Mouse (Mus musculus) ovary, adult 2 months (tissue): ENCODE results near the gene Fam214b. TPM values are rescaled to one million over a fixed set of nuclear protein-coding genes. Genes with fewer than 3 reads are reported as not detected.

Source experiments
- polyA plus RNA-seq: library from polyadenylated mRNA; depleted of rRNA; stranded (reverse); fragments of >200 nt; gene quantifications from 2 replicates; pipeline ENCODE4 v1.2.3, GENCODE M21; 2012; rRNA removed

Gene Fam214b
- 17.5 and 17.7 TPM in 2 replicates for polyA plus RNA-seq

DNA sequence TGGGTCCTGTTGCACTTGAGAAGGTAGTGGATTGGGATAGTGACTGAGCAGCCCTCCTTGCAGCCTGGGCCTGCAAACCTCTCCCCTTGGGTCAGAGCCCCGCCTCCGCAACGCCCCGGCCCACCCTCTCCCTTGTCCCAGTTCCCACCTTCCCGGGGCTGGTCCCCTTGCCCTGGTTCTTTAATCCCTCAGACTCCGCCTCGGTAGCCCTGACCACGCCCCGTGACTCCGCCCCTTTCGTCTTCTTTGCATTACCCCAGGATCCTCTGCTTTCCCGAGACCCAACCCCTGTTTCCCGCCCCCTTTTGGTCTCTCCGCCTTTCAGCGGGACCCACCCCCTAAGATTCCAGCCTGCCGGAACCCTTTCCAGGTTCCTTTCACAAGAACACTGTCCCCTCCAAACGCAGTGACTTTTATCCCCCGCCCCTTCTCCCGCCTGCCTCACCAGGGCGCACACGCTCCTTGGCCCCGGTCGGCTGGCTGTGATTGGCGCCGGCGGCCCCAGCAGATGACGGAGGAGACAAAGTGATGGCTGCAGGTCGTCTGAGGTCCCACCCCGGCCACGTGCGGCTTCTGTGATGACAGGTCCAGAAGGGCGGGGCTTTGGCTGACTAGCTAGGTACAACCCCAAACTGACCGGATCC lies at the start of gene Fam214b:
Gene Fam214b, minus strand, starts transcription at position 562 of the 644 bp plus-strand sequence.

DNA sequence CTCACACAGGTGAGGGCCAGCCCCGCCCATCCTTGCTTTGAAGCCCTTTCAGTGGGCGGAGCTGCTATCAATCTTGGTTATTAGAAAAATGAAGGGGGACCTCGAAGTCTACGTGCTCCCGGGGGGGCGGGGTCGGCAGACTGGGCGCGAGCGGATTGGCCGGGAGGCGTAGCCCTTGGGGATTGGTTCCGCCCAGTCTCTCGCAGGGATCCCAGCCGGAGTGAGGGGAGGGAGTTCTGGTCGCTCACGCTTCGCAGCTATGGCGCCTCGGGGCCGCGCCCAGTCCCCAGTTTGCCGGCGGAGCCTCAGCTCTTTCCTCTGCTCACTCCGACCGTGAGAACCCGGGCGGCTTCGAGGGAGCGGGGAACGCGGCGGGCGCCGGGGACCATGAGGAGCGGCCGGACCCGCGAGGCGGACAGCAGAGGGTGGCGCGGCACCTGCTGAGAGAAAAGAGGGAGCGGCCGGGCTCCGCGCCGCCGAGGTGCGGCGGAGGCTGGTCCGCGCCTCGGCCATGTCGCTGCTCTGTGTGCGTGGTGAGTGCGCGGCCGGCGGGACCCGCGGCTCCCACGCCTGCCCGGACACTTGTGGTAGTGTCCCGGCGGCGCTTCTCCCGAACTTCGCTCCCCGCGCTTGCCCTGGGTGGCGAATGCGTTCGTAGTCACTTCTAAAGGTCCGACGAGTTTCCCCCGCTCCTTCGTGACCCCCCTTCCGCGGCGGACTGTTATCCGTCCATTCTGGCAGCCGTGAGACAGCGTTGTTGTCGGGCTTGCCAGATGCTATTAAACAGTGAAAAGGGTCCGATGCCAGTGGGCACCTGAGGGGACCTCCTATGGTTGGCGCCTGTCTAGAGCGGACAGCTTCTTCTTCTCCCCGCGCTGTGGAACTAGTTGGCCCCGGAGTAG lies 13.0 kb upstream of the Fam214b start, which contains the start of gene Unc13b:
Gene Unc13b, plus strand, starts transcription at position 201 of the 902 bp plus-strand sequence.

DNA sequence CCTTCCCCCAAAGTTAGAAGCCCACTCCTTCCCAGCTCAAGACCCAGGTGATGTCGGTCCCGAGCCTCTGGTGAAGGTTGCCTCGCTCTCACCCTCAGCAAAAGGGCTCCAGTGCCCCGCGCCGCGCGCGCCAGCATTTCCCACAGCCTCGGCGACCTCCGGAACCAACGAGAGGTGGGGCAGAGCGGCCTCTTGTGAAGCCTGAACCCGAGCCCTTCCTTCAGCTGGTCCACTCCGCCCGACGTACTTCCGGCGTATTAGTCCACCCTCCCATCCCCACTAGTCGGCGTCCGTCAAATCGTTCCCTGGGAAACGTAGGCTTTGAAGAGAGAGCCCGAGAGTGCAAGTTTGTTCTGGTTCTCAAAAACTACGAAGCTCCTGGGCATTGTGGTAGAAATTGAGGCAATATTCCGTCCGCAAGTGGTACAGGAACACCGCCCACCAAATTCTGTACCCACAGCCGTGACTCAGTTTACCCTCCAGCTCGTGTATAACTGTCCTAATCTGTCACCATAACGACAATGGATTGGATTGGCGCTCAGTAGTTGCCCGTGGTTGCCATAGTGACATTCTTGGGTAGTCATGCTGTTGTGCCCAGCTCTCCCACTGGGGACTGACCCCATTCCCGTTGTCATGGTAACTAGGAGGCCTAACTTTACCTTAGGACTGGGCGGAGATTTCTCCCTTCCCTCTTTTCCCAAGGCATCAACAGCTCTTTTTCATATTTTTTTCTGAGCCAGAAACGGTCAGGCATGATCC lies 14.6 kb downstream of the Fam214b start, which contains the start of gene Stoml2:
Gene Stoml2, minus strand, starts transcription at position 474 of the 759 bp plus-strand sequence.

DNA sequence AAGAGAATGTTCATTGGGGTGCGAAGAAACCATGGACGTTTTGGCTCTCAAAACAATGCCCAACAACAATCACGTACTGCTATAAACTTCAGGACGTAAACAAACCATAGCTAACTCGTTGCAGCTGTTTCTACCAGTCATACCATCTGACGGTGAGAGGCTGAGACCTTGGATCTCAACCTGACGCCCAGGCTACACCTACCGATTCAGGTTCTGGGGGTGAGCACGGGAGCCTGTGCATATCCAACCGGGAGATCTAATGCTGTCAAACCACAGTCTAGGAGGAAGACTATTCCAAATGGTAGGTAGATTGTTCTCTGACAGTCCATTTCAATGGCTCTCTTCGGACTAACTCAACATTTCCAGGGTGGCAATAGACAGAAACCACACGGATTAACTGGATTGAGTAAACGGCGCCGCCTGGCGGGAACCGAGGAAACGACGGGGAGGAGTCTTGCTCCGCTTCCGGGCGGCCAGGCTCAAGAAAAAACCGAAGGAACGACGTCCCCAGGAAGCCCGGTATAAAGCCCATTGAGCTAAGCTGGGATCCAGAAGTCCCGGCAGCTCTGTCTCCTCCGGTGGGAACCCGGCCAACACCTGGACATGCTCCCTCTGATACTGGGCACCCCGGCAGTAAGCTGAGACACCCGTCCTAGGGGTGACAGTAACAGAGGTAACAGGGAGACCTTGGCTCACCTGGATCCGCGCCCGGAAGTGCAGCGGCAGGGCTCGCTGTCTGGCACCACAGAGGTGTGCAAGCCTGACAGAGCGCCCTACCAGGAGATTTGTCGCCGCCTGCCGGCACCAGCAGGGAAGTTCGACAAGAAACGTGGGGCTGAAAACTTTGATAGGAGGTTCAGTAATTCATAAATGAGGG lies 20.7 kb downstream of the Fam214b start, which contains the start of gene Pigo:
Gene Pigo, minus strand, starts transcription at position 736 of the 877 bp plus-strand sequence.

DNA sequence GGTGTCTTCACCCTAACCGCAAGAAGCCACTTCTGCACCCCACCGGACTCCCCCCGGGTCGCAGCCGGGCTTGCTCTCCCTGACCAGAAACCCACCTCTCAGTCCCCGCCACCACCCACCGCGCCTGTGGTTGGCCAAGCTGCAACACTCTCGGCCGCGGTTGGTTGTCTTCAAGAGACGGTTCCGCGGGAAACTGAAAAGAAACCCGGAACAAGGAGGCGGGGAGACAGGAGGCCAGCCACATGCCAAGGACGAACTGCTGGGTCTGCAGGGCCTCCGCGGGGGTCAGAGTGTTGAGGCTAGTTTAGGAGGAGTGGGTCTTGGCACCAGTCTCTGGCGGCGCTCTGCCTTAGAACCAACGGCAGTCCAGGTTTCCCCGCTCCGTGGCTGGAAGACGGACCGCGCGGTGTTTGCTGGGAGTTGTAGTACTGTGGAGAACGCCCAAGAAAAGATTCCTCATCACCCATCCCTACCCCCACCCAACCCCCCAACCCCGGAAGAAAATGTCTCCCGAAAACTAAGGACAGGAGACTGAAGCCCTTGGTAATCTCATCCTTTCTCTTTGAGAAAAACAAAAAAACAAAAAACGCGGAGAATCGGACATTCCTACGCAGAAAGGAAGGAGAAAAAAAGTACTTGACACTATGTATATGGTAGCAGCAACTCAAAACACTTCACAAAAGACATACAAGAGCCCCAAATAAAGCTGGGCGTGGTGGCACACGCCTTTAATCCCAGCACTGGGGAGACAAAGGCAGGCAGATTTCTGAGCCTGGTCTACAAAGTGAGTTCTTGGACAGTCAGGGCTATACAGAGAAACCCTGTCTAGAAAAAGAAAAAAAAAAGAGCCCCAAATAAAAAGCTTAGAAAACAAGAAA lies 35.6 kb downstream of the Fam214b start, which contains the start of gene Fancg:
Gene Fancg, minus strand, starts transcription at position 346 of the 878 bp plus-strand sequence.

DNA sequence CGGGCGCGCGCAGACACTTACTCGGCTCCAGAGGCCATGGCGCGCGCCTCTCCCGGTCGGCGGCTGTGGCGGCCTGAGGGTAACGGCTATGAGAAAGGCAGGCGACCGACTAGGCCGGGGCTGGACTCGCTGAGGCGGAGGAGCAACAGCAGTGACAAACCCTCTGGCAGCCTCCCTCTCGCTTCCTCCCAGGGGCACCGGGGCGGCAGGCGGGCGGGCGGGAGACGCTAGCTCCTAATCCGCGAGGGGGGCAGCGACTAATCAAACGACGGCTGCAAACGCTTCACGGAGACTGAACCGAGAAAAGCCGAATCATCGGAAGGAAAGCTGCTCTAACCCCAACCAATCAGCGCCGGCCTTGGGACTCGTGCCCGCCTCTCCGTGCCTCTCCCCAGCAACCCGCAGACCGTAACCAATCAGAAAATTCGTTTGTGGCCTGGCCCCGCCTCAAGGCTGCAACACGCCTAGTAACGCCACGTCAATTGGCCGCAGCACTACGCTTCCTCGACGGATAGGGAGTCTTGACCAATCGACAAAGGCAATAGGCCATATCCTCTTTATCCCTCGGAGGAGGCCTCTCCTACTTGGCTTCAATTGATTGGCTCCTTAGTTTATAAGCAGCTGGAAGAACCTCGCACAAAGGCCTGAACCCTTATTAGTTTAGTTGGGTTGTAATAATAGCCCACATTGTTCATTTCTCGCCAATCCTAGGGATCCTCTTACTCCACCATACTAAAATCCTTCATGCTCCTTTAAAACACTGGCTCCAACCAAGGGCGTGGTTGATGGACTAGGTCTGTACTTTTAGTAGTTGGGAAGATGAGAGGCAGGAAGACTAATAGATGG lies 45.7 kb downstream of the Fam214b start, which contains the start of gene Vcp:
Gene Vcp, minus strand, starts transcription at position 367 of the 846 bp plus-strand sequence.

Other genes starting within 250 kb of the Fam214b start
- not detected in 2 replicates for gene Fam205a1, start 192.3 kb downstream of the Fam214b start, polyA plus RNA-seq
- not detected in 2 replicates for gene Gm12394, start 189.4 kb downstream of the Fam214b start, polyA plus RNA-seq
- not detected in 2 replicates for gene Fam205c, start 172.0 kb downstream of the Fam214b start, polyA plus RNA-seq
- 3.9 and 6.2 TPM in 2 replicates for gene Phf24, start 129.6 kb downstream of the Fam214b start, polyA plus RNA-seq
- gene Dnajb5, start 96.4 kb downstream of the Fam214b start, polyA plus RNA-seq = 8.6 and 8.7 TPM in 2 replicates
- not detected in 2 replicates for gene 1700022I11Rik, start 76.6 kb downstream of the Fam214b start, polyA plus RNA-seq
- gene Vcp, start 45.7 kb downstream of the Fam214b start, polyA plus RNA-seq = 187 and 349 TPM in 2 replicates
- 12.6 and 15.2 TPM in 2 replicates for gene Fancg, start 35.7 kb downstream of the Fam214b start, polyA plus RNA-seq
- gene Pigo, start 20.4 kb downstream of the Fam214b start, polyA plus RNA-seq = 20.6 and 22.7 TPM in 2 replicates
- 105 and 125 TPM in 2 replicates for gene Stoml2, start 14.5 kb downstream of the Fam214b start, polyA plus RNA-seq
- gene Unc13b, start 12.7 kb upstream of the Fam214b start, polyA plus RNA-seq = 21.5 and 23.5 TPM in 2 replicates
- 0.34 and 0.39 TPM in 2 replicates for gene Atp8b5, start 220.9 kb upstream of the Fam214b start, polyA plus RNA-seq